Mouse (Mus musculus) small intestine, adult 2 months (tissue): ENCODE measurements around the gene Gm9732.
"Not testable (repeated sequence)": the region's sequence is repeated elsewhere in the genome, so short reads cannot be mapped to it uniquely, and the experiment has no call there.

ENCODE experiments used
- CTCF ChIP-seq: fragments of 200-500 bp; IDR thresholded peaks from 2 replicates; pipeline ENCODE4 v1.5.1; 2012; ENCODE audit warnings: low read depth, mild to moderate bottlenecking, control low read depth, inconsistent platforms, low read length, moderate library complexity, mixed read lengths; ENCODE audit not compliant: insufficient replicate concordance, insufficient read length; ENCODE audit errors: extremely low read depth
- POLR2A ChIP-seq: fragments of 200-500 bp; IDR thresholded peaks from 2 replicates; pipeline ENCODE4 v1.6.1; 2012; ENCODE audit warnings: low read depth, mild to moderate bottlenecking, control low read depth, inconsistent platforms, low read length, moderate library complexity

DNA sequence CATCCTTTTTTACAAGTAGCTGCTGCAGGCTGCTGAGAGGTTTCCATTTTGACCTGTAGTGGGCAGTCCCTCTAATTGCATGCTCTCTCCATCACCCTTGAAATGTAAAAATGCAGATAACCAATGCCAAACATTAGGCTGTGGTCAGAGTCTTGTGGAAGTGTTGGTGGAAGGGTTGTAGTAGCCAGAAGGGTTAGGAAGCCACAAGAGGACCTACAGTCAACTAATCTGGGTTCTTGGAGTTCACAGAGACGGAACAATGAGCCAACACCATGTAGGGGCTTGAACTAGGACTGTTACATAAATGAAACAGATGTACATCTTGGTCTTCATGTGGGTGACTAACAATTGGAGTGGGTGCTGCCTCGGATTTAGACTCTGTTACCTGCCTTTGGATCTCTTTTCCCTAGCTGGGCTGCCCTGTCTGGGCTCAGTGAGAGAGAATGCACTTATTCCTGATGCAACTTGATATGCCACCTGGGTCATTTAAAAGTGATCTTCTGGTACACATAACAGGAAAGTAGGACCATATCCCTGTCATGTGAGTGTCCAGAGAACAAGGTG, 6.2 kb upstream of the Gm9732 start:
- TF ChIP-seq POLR2A, CTCF: not testable (repeated sequence)
